Mouse (Mus musculus) brain, adult 2 months (tissue): ENCODE measurements around the gene Errfi1.

Experiments used
- DNase-seq: peaks from one replicate; pipeline ENCODE4 v3.0.0; 2011; ENCODE audit warnings: low read depth, low spot score

Gene Errfi1

DNA sequence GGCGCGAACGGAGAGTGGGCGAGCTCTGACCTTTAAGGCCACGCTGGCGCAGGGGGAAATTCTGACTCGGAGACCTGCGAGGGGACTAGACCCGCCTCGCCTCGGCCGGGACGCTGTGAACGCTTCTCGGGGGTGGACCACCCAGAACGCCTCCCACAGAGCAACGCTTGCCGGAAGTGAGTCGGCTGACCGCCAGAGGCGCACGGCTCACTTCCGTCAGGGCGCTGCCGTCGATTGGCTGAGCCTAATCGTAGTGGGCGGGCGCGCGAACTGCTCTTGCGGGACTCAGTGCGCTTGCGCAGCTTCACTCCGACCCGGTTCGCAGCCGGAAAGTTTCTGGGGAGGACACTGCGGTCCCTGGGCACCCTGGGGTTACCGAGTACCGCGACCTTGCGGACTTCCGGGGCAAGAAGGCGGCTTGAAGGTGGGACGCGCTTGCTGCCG, 60.6 kb downstream of the Errfi1 start, which contains the start of the genes Park7 and Tnfrsf9:
Gene Park7 (minus strand): TSS at position 148 of the 444 bp plus-strand sequence.
Gene Tnfrsf9 (plus strand): TSS at position 273 of the 444 bp plus-strand sequence.
- DNase-seq = peak; percentile 99

DNA sequence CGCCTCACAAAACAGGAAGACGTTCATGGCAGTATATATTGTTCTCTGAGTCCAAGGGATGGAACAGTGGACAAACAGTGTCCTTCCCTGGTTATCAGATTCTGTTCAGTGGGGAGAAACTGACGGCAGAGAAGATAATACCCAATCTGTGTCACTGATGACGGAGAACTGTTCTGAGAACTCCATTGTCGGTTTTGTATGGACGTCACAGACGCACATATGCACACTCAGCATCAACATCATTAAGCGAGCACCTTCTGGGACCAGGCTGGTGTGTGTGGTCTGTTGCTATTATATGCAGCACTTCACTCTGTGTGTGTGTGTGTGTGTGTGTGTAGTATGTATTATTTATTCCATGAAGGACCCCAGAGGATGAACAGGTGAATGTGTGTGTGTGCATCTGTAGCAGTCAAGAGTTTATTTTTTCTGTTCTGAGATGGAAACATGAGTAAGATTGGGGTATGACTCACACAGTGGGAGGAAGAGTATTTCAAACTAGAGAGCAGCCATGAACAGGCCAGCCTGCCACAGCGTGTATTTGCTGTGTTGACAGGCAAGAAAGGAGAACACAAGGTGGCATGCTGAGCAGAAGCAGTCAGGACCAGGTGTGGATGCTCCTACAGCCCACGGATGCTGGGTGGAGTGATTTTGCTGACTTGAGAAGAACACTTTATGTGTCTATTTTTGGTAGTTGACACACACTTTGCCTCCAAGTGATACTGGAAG, 61.6 kb downstream of the Errfi1 start:
- peak; percentile 83 for DNase-seq

DNA sequence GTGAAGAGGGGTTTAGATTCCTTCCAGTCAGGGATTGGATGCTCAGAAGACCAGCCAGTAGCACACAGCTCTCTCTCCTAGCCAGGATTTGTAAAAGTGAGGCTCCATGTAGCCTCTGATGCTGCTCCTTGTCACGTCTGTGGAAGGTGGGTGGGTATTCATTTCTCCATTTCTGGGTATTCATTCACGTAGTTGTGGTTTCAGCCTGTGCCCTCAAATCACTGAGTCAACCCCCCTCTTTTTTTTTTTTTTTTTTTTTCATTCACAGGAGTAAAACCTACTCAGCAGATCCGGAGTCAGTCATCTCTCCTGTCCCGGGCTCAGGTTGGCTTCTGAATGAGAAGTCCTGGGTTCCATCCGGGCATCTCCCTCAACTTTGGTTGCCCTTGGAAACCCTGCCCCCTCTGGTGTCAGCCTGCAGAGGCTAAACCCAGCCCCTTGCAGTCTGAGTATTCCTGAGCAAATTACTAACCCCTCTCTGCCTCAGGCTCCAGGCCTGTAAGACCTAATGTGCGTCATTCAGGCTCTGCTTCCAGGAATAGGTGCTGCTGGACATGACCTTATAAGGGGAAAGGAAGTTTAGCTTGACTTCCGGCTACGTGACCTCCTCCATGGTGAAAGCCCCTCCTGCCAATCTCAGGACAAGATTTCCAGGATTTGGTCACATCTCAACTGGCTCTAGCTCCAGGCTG, 63.8 kb downstream of the Errfi1 start:
- no peak for DNase-seq
